Mouse (Mus musculus) heart, embryonic 16.5 days (tissue): ENCODE results near the gene Picalm. TPM values are rescaled to one million over a fixed set of nuclear protein-coding genes. Genes with fewer than 3 reads are reported as not detected.

Source experiments
- ATAC-seq: fragments of 200-750 bp; cut with Nextera tagmentation; replicated peaks from 2 replicates; pipeline ENCODE4 v1.8.0; 2017; ENCODE audit warnings: moderate number of reproducible peaks; ENCODE audit not compliant: insufficient read depth, low FRiP score; ENCODE audit errors: extremely low read depth
- H3K27ac ChIP-seq: fragments of 300-500 bp; sonication (generic); 2 replicates; pipeline ENCODE4 v1.5.1; 2014; ENCODE audit warnings: mild to moderate bottlenecking, low read length, control low read depth, moderate library complexity
- H3K27me3 ChIP-seq: fragments of 300-500 bp; sonication (generic); 2 replicates; pipeline ENCODE4 v1.6.1; 2014; ENCODE audit warnings: low read length, mixed read lengths; ENCODE audit not compliant: control insufficient read depth, insufficient read depth
- H3K36me3 ChIP-seq: fragments of 300-500 bp; sonication (generic); 2 replicates; pipeline ENCODE4 v1.6.1; 2014; ENCODE audit not compliant: control insufficient read depth, insufficient read depth
- H3K4me1 ChIP-seq: fragments of 300-500 bp; sonication (generic); 2 replicates; pipeline ENCODE4 v1.6.1; 2014; ENCODE audit warnings: low read length, mixed read lengths; ENCODE audit not compliant: control insufficient read depth, insufficient read depth
- H3K4me2 ChIP-seq: fragments of 300-500 bp; sonication (generic); 2 replicates; pipeline ENCODE4 v1.6.1; 2014; ENCODE audit warnings: low read depth, mild to moderate bottlenecking, control low read depth, low read length
- H3K4me3 ChIP-seq: fragments of 300-500 bp; sonication (generic); 2 replicates; pipeline ENCODE4 v1.5.1; 2014; ENCODE audit warnings: mild to moderate bottlenecking, control low read depth, low read length
- H3K9ac ChIP-seq: fragments of 300-500 bp; sonication (generic); 2 replicates; pipeline ENCODE4 v1.6.1; 2014; ENCODE audit warnings: low read length, control low read depth
- H3K9me3 ChIP-seq: fragments of 300-500 bp; sonication (generic); replicated peaks from 2 replicates; pipeline ENCODE4 v1.6.1; 2016; ENCODE audit warnings: low read length; ENCODE audit not compliant: control insufficient read depth
- WGBS: fragments of 180-500 bp; shearing (Covaris S2); extraction: QIAGEN DNeasy Blood & Tissue Kit; methylation state at CpG from one replicate; pipeline ENCODE4 v1.1.7; 2014; 5-methylcytosine and 5-hydroxymethylcytosine counted together
- polyA plus RNA-seq: library from polyadenylated mRNA; unstranded; fragments of >200 nt; fragmentation: Nextera tagmentation; extraction: Ambion mirVana; gene quantifications from 2 replicates; pipeline ENCODE4 v1.2.1, GENCODE M21; 2015

Gene Picalm
- polyA plus RNA-seq, 1 experiment from 2014 or later = 26.9 TPM

DNA sequence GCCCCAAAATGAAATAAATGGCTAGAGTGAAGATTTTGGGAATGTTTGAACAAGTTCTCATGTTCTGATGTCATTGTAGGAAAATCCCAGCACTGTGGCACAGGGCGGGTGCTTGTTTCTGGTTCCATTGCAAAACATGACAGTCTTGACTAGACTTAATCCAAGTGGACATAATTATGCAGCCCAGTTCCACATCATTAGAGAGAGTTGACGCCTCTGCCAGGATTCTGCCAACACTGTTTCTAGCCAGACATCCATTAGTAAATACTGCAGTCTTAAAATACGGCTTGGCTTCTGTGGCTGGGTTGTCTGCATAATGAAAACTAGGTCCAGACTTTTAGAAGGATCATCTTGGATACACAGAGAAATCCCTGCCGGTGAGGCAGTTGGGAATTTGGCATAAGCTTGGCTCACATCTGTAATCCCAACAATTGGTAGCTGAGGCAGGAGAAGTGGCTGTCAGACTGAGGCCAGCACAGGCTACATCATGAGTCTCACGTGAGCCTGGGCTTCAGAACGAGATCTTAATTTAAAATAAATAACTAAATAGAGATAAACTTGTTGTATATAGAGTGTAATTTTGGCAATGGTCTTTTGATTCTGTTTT is 34.1 kb upstream of the Picalm start:
- H3K36me3 ChIP-seq = no peaks in the 10 kb centered on the region
- H3K27me3 ChIP-seq = no peaks in the 10 kb centered on the region
- H3K9ac ChIP-seq = no peak overlapping the region
- no peak overlapping the region for H3K4me2 ChIP-seq
- no peak for ATAC-seq
- no peak overlapping the region for H3K27ac ChIP-seq
- H3K9me3 ChIP-seq = 0 out of 2 replicates have a peak, but pooled peaks cover 3% of the 10 kb centered on the region
- peaks cover 3% of the 10 kb centered on the region; the same call in 1 of the 2 replicates for H3K4me1 ChIP-seq
- no peak overlapping the region for H3K4me3 ChIP-seq
- 68% methylated on average over 6 of the region's 6 CpGs for WGBS

DNA sequence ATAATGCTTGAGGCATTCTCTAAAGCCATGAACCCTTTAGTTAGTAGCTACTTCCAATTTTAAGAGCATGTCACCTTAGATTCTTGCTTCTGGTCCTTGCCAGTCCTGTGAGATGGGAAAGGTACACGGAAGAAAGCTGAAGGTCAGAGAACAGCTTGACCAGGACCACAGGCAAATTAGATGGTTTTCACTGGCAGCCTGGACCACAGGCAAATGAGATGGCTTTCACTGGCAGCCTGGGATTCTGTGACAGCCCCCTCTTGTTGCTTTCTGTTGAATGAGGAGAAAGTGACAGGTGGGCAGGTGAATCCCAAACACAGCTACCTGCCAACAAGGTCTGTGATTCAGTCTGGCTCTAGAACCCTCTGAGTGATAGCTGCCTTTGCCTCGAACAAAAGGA is 33.4 kb upstream of the Picalm start:
- H3K4me3 ChIP-seq = no peak overlapping the region

DNA sequence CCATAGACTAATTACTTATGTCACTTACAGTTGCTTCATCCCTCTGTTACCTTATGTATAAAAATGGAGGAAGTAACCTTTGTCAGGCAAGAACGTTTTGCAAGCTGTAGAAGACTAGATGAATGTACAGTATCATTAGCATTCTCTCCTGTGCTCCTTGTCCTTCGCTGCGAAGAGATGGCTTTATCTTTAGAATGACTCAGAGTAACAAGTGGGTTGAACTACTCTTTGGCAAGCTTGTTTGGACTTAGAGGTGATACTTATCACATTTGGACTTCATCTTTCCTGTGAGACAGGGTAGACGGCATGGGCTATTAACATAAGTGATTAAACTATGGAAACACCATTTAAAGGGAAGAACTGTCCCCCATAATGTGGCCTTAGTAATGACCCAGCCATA is 31.8 kb upstream of the Picalm start:
- H3K4me2 ChIP-seq = no peak overlapping the region
- WGBS = 59% methylated on average over 4 of the region's 4 CpGs
- 0 out of 2 replicates have a peak, but pooled peaks cover 3% of the 10 kb centered on the region for H3K9me3 ChIP-seq
- H3K27ac ChIP-seq = no peak overlapping the region
- ATAC-seq = no peak
- no peaks in the 10 kb centered on the region for H3K27me3 ChIP-seq
- H3K9ac ChIP-seq = no peak overlapping the region
- no peak overlapping the region for H3K4me3 ChIP-seq
- no peaks in the 10 kb centered on the region for H3K36me3 ChIP-seq
- peaks cover 7% of the 10 kb centered on the region for H3K4me1 ChIP-seq

More for the DNA sequence above, 33.4 kb upstream of the Picalm start:
- 0 out of 2 replicates have a peak, but pooled peaks cover 3% of the 10 kb centered on the region for H3K9me3 ChIP-seq
- H3K36me3 ChIP-seq = no peaks in the 10 kb centered on the region
- H3K27me3 ChIP-seq = no peaks in the 10 kb centered on the region
- H3K9ac ChIP-seq = no peak overlapping the region
- ATAC-seq = no peak
- no peak overlapping the region for H3K27ac ChIP-seq
- peaks cover 3% of the 10 kb centered on the region; the same call in 1 of the 2 replicates for H3K4me1 ChIP-seq
- 49% methylated on average over 2 of the region's 2 CpGs for WGBS
- no peak overlapping the region for H3K4me2 ChIP-seq

DNA sequence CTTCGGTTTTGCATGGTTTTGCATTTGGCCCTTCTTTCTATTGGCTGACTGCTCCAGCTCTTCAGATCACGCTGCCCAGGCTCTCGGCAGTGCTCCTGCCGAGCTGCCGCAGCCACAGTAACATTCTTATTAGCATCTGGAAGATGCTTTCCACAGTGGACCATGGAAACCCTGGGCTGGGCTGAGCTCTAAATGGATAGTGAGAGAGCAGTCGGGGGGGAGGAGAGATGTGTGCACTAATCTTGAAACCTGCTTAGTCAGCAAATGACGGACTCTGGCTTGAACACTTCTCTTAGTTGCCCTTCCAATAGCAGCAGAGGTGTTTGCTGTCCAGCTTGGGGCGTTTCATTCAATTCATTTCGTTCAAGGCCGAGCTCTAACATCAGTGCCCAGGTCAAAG is 30.8 kb upstream of the Picalm start:
- H3K4me2 ChIP-seq = peak overlapping the region; percentile 38; the same call in 1 of the 2 replicates
- H3K4me1 ChIP-seq = peaks cover 7% of the 10 kb centered on the region
- 52% methylated on average over 10 of the region's 10 CpGs for WGBS
- H3K9me3 ChIP-seq = 0 out of 2 replicates have a peak, but pooled peaks cover 3% of the 10 kb centered on the region
- no peaks in the 10 kb centered on the region for H3K36me3 ChIP-seq
- no peaks in the 10 kb centered on the region for H3K27me3 ChIP-seq
- H3K27ac ChIP-seq = no peak overlapping the region
- peak overlapping the region; percentile 29 for H3K4me3 ChIP-seq
- no peak overlapping the region; the same call in 1 of the 2 replicates for H3K9ac ChIP-seq
- ATAC-seq = no peak

DNA sequence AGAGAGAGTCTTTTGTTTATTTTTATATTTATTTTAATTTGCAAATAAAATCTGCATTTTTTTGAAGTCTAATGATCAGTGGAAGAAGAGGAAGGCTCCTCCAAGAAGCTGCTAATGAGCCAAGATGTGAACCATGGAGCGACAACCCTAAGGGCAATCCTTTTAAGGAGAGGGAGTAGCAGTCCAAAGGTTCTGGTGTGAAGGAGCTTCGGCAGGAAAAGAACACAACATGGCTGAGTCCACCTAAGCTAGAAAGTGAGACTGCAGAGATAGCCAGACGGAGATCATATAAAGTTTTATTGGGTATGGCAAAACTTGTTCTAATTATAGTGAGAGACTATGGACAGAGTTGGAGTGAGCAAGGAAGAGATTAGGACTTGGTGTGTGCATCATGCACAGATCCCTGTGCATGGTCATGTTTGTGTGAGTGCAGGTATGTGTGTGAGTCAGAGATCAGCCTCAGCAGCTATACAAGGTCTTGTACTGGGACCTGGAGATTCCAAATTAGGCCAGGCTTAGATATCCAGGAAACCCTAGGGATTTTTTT is 29.3 kb upstream of the Picalm start:
- 75% methylated on average over 3 of the region's 3 CpGs for whole genome bisulfite sequencing
- Histone ChIP-seq H3K4me1 (peaks cover 7% of the 10 kb centered on the region), H3K9me3 (no peaks in the 10 kb centered on the region), H3K27ac (no peak overlapping the region), H3K27me3 (no peaks in the 10 kb centered on the region), H3K4me3 (no peak overlapping the region), H3K9ac (no peak overlapping the region), H3K4me2 (no peak overlapping the region), H3K36me3 (no peaks in the 10 kb centered on the region)
- ATAC-seq = no peak

DNA sequence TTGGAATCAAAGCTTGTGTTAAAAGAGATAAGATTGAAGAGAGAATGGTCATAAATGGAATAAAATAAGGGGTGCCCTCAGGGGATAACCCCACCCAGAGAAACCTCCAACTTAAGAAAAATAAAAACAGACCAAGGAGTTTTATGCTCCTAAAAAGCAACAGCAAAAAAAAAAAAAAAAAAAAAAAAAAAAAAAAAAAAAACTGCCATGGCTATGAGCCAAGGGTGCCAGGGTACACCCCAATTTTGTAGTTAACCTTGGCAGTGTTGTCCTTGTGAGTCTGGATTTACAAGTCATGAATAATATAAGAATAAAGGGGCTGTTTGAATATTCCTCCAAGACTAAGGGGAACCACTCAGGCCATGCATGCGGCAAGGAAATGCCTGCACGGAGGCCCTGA is 13.9 kb upstream of the Picalm start:
- Histone ChIP-seq H3K4me3 (no peak overlapping the region), H3K27ac (no peak overlapping the region), H3K27me3 (no peaks in the 10 kb centered on the region), H3K4me2 (no peak overlapping the region), H3K9me3 (no peaks in the 10 kb centered on the region; the same call in 1 of the 2 replicates), H3K4me1 (0 out of 2 replicates have a peak, but pooled peaks cover 3% of the 10 kb centered on the region), H3K9ac (no peak overlapping the region), H3K36me3 (no peaks in the 10 kb centered on the region)
- 98% methylated on average over 2 of the region's 2 CpGs for WGBS
- ATAC-seq = no peak

DNA sequence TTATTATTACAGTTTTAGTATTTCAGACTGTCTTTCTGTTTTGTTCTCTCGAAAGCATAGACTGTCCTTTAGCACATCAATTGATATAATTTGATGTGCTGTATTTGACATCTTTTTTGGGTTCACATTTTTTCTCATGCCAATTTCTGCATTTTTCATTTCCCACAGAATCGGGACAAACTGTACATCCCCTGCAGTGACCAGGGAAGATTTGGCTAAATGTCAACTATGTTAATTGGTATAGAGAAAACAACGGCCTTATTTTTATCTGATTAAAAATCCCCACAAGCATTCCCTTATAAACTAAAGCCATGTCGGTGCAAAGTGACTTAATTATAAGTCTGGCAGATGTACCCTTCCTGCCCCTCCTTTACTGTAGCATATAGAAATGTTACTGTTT is 9.9 kb upstream of the Picalm start:
- Histone ChIP-seq H3K9me3 (no peaks in the 10 kb centered on the region; the same call in 1 of the 2 replicates), H3K27ac (no peak overlapping the region), H3K4me1 (peaks cover 6% of the 10 kb centered on the region), H3K4me3 (no peak overlapping the region), H3K27me3 (no peaks in the 10 kb centered on the region), H3K4me2 (no peak overlapping the region), H3K36me3 (no peaks in the 10 kb centered on the region), H3K9ac (no peak overlapping the region)
- ATAC-seq = no peak
- WGBS = 62% methylated on average over 4 of the region's 4 CpGs

DNA sequence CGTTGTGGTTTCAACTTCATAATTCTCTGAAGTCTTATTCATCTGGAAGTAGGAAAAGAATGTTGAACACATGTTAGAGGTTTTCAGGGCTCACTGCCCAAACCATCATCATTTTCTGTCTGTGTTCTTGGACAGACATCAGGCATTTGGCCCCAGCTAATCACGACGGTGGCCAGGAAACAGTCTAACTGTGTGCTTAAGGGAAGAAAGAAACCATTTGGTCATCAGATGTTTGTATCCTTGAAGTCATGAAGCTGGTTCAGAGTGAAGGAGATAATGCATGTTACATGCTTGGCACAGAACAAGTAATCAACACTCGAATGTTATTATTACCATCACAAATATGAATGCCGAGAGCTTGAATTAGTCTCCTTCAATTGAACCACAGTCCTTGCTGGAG is 5.0 kb upstream of the Picalm start:
- H3K4me2 ChIP-seq = no peak overlapping the region
- no peak for ATAC-seq
- H3K27ac ChIP-seq = peak overlapping the region; percentile 86
- no peak overlapping the region for H3K9ac ChIP-seq
- no peaks in the 10 kb centered on the region; the same call in 1 of the 2 replicates for H3K9me3 ChIP-seq
- H3K4me1 ChIP-seq = peaks cover 16% of the 10 kb centered on the region
- no peak overlapping the region for H3K4me3 ChIP-seq
- H3K36me3 ChIP-seq = no peaks in the 10 kb centered on the region
- no peaks in the 10 kb centered on the region for H3K27me3 ChIP-seq
- 42% methylated on average over 5 of the region's 5 CpGs for WGBS

DNA sequence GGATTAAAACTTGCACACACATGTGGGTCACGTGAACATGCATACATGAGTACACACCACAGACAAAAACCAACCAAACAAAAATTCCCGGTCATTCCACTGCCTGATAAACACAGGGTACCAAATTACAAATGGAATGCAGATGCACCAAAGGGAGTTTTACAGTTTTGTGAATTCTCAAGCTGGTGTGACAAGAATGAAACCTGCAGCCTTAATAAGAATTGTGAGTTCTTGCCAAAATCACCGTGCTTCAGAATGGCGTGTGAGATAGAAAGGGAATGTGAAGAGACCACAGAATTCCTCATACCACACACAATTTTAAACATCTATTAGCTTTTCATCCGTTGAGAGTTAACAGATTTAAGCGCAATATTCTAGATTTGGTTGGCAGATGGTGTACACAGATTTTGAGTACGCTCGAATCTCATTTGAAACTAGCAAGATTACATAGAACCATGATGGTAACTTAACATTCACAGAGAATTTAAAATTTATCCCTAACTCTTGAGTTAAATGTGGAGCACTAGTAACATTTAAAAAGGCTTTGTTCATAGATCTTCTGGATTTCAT is 1.3 kb upstream of the Picalm start:
- H3K9ac ChIP-seq = peak overlapping the region; percentile 100
- no peak for ATAC-seq
- H3K4me2 ChIP-seq = peak overlapping the region; percentile 72
- H3K27me3 ChIP-seq = no peaks in the 10 kb centered on the region
- peaks cover 21% of the 10 kb centered on the region for H3K4me1 ChIP-seq
- H3K9me3 ChIP-seq = no peaks in the 10 kb centered on the region; the same call in 1 of the 2 replicates
- no peaks in the 10 kb centered on the region for H3K36me3 ChIP-seq
- peak overlapping the region; percentile 100 for H3K27ac ChIP-seq
- peak overlapping the region; percentile 93 for H3K4me3 ChIP-seq
- WGBS = 51% methylated on average over 8 of the region's 8 CpGs
